Mouse (Mus musculus) cortical plate, adult 2 months (tissue): ENCODE data around the gene Abcb8. TPM values are rescaled to one million over a fixed set of nuclear protein-coding genes. Genes with fewer than 3 reads are reported as not detected.
A peak's percentile ranks its signal among the peaks of the same experiment; 100 is the strongest.

ENCODE experiments used
- H3K27ac ChIP-seq: fragments of 200-500 bp; 2 replicates; pipeline ENCODE4 v1.5.1; 2012; ENCODE audit warnings: low read length, control low read depth, inconsistent platforms; ENCODE audit not compliant: insufficient read depth
- H3K4me1 ChIP-seq: fragments of 200-500 bp; 2 replicates; pipeline ENCODE4 v1.6.1; 2011; ENCODE audit warnings: low read length; ENCODE audit not compliant: control insufficient read depth, insufficient read depth
- H3K4me3 ChIP-seq: fragments of 200-500 bp; 2 replicates; pipeline ENCODE4 v1.5.1; 2011; ENCODE audit warnings: mild to moderate bottlenecking, low read length, control low read depth; ENCODE audit not compliant: insufficient read depth
- CTCF ChIP-seq: fragments of 200-500 bp; IDR thresholded peaks from 2 replicates; pipeline ENCODE4 v1.5.1; 2011; ENCODE audit warnings: mild to moderate bottlenecking, control low read depth, low read length; ENCODE audit not compliant: insufficient read depth; ENCODE audit errors: extremely low read depth
- POLR2A ChIP-seq: fragments of 200-500 bp; IDR thresholded peaks from 2 replicates; pipeline ENCODE4 v1.6.1; 2011; ENCODE audit warnings: mild to moderate bottlenecking, low read length, control low read depth; ENCODE audit not compliant: insufficient read depth; ENCODE audit errors: extremely low read depth
- polyA plus RNA-seq: library from polyadenylated mRNA; depleted of rRNA; stranded (reverse); fragments of >200 nt; gene quantifications from 2 replicates; pipeline ENCODE4 v1.2.3, GENCODE M21; 2012

The Abcb8 gene
- polyA plus RNA-seq, 1 experiment, result 54.8 TPM

- Histone ChIP-seq H3K4me3 (no peak overlapping the region), H3K4me1 (0 out of 2 replicates have a peak, but pooled peaks cover 3% of the 10 kb centered on the region), H3K27ac (no peak overlapping the region)
- no peak for TF ChIP-seq POLR2A
- no peak for TF ChIP-seq CTCF
These were observed 12.0 kb upstream of the Abcb8 start for GRCm38 (mm10) chr5:24381486-24381885.

GRCm38 (mm10) chr5:24381988-24382387 lies 11.5 kb upstream of the Abcb8 start:
- H3K4me1 ChIP-seq, result 0 out of 2 replicates have a peak, but pooled peaks cover 3% of the 10 kb centered on the region
- no peak overlapping the region for H3K4me3 ChIP-seq
- H3K27ac ChIP-seq, result no peak overlapping the region
- no peak for TF ChIP-seq CTCF
- no peak for TF ChIP-seq POLR2A

- Histone ChIP-seq H3K4me3 (peak overlapping the region; percentile 49), H3K4me1 (peaks cover 6% of the 10 kb centered on the region; the same call in 1 of the 2 replicates), H3K27ac (0 out of 2 replicates have a peak overlapping the region, but pooled peaks have one; percentile 1)
- TF ChIP-seq CTCF (peak; percentile 29; the same call in 1 of the 2 replicates), POLR2A (no peak)
These were observed 10.2 kb upstream of the Abcb8 start for GRCm38 (mm10) chr5:24383026-24383859.

GRCm38 (mm10) chr5:24384407-24384806 lies 9.1 kb upstream of the Abcb8 start:
- H3K4me1 ChIP-seq, result peaks cover 6% of the 10 kb centered on the region; the same call in 1 of the 2 replicates
- no peak overlapping the region; the same call in 1 of the 2 replicates for H3K4me3 ChIP-seq
- no peak overlapping the region for H3K27ac ChIP-seq
- no peak for TF ChIP-seq POLR2A
- TF ChIP-seq CTCF, result no peak

- H3K27ac ChIP-seq, result no peak overlapping the region
These were observed 8.1 kb upstream of the Abcb8 start for GRCm38 (mm10) chr5:24385374-24385773.

GRCm38 (mm10) chr5:24385887-24386550 lies 7.4 kb upstream of the Abcb8 start:
- H3K27ac ChIP-seq, result no peak overlapping the region
- no peak overlapping the region for H3K4me3 ChIP-seq
- no peak for TF ChIP-seq CTCF
- TF ChIP-seq POLR2A, result no peak
- H3K4me1 ChIP-seq, result peaks cover 3% of the 10 kb centered on the region; the same call in 1 of the 2 replicates

More at GRCm38 (mm10) chr5:24385374-24385773, 8.1 kb upstream of the Abcb8 start:
- TF ChIP-seq CTCF (no peak), POLR2A (no peak)
- Histone ChIP-seq H3K4me3 (no peak overlapping the region), H3K4me1 (peaks cover 3% of the 10 kb centered on the region; the same call in 1 of the 2 replicates)

- H3K4me3 ChIP-seq, result peak overlapping the region; percentile 33
- TF ChIP-seq POLR2A (no peak), CTCF (peak; percentile 35; the same call in 1 of the 2 replicates)
- H3K27ac ChIP-seq, result no peak overlapping the region
- peaks cover 3% of the 10 kb centered on the region; the same call in 1 of the 2 replicates for H3K4me1 ChIP-seq
These were observed 5.9 kb upstream of the Abcb8 start for GRCm38 (mm10) chr5:24387264-24388241.

DNA sequence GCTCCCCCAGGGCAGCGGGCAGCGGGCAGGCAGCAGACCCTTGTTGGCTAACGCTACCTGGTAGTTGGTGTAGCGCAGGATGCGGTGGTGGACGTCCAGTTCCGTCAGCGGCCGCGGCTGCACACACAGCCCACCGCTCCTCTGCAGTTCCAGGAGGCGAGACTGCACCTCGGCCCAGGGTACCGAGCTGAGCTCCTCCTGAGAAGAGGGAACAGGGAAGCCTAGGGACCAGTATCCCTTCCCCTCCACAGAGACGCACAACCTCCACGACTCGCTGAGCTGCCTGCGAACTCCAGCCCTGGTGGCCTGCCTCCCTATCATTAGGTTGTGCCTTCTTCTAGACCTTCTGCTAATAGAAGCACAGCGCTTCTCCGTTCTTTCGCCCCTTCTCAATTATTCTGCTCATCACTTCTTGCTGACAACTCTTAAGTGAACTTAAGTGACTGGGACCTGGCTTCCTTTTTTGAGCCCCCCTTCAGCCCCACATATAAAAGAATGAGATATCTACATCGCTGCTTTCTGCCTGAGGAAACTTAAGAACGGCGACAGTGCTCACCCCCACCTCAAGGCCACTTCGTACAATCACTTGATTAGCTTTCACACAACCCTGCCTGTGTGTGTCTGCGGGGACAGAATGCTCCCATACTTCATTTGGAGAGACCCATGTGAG lies 5.1 kb upstream of the Abcb8 start:
- TF ChIP-seq CTCF, result no peak
- no peak for TF ChIP-seq POLR2A
- no peak overlapping the region for H3K27ac ChIP-seq
- peaks cover 3% of the 10 kb centered on the region; the same call in 1 of the 2 replicates for H3K4me1 ChIP-seq
- peak overlapping the region; percentile 33 for H3K4me3 ChIP-seq
